Mouse (Mus musculus) CH12.LX (cell line): Measurements from ENCODE around the gene Lmna. TPM values are rescaled to one million over a fixed set of nuclear protein-coding genes. Genes with fewer than 3 reads are reported as not detected.

Experiments
- DNase-seq: peaks from one replicate; pipeline ENCODE4 v3.0.0-alpha.2; 2013; ENCODE audit errors: extremely low read depth
- H3K27ac ChIP-seq: 2 replicates; pipeline ENCODE4 v1.5.1; 2012; ENCODE audit warnings: low read depth, mild to moderate bottlenecking, control low read depth, moderate library complexity; ENCODE audit not compliant: insufficient read depth
- H3K27me3 ChIP-seq: replicated peaks from 2 replicates; pipeline ENCODE3; 2012; ENCODE audit warnings: inconsistent platforms
- H3K36me3 ChIP-seq, 2 experiments: replicated peaks in 1 of 2; 2 replicates each; pipeline versions ENCODE3 to v1.6.1; 2012; ENCODE audit warnings: inconsistent platforms in 1 of 2, low read length in 1 of 2, mild to moderate bottlenecking in 1 of 2, mixed read lengths in 1 of 2, moderate library complexity in 1 of 2; ENCODE audit not compliant: control insufficient read depth in 1 of 2, insufficient read depth in 1 of 2
- H3K4me1 ChIP-seq, 2 experiments: 2 replicates each; pipeline ENCODE4 v1.6.1; 2012; ENCODE audit warnings: inconsistent platforms in 1 of 2, moderate library complexity in 1 of 2; ENCODE audit not compliant: insufficient read depth in 2 of 2, control insufficient read depth in 1 of 2
- H3K4me2 ChIP-seq: 2 replicates; pipeline ENCODE4 v1.6.1; 2012; ENCODE audit warnings: low read depth, mild to moderate bottlenecking, control low read depth; ENCODE audit not compliant: poor library complexity, insufficient read depth, severe bottlenecking
- H3K4me3 ChIP-seq, 3 experiments: fragments of 150-350 bp in 1 of 3; sonication (generic) in 1 of 3; replicated peaks in 1 of 3; 2 replicates each; pipeline versions ENCODE3 to v1.5.1; 2011 to 2012; ENCODE audit warnings: low read depth in 2 of 3, low read length in 2 of 3, mild to moderate bottlenecking in 2 of 3, moderate library complexity in 2 of 3, control low read depth in 1 of 3, improper control_type of control experiment in 1 of 3, inconsistent platforms in 1 of 3, mixed read lengths in 1 of 3; ENCODE audit not compliant: poor library complexity in 1 of 3
- H3K79me2 ChIP-seq: replicated peaks from 2 replicates; pipeline ENCODE4 v1.6.1; 2012; ENCODE audit warnings: mild to moderate bottlenecking, moderate library complexity; ENCODE audit not compliant: control insufficient read depth, poor library complexity, insufficient read depth, severe bottlenecking; ENCODE audit errors: extremely low read depth
- H3K9ac ChIP-seq: 2 replicates; pipeline ENCODE4 v1.6.1; 2012; ENCODE audit warnings: low read depth, mild to moderate bottlenecking, control low read depth, moderate library complexity; ENCODE audit not compliant: insufficient read depth
- H3K9me3 ChIP-seq: replicated peaks from 2 replicates; pipeline ENCODE3; 2012; ENCODE audit warnings: low read length, inconsistent platforms, mixed read lengths
- CTCF ChIP-seq, 2 experiments: IDR thresholded peaks in 1 of 2; conservative IDR thresholded peaks in 1 of 2; 2 replicates each; pipeline ENCODE4 v1.5.1; 2011 to 2012; ENCODE audit warnings: low read depth in 2 of 2, low read length in 2 of 2, improper control_type of control experiment in 1 of 2, inconsistent platforms in 1 of 2, mild to moderate bottlenecking in 1 of 2, moderate library complexity in 1 of 2
- E2F4 ChIP-seq: IDR thresholded peaks from 2 replicates; pipeline ENCODE4 v1.6.1; 2011; ENCODE audit warnings: low read depth, low read length, improper control_type of control experiment; ENCODE audit not compliant: insufficient replicate concordance
- ELF1 ChIP-seq: IDR thresholded peaks from 2 replicates; pipeline ENCODE4 v1.6.1; 2014; ENCODE audit warnings: low read depth, mild to moderate bottlenecking, inconsistent platforms, low read length, improper control_type of control experiment
- EP300 ChIP-seq: IDR thresholded peaks from 2 replicates; pipeline ENCODE4 v1.6.1; 2011; ENCODE audit warnings: low read length, improper control_type of control experiment
- ETS1 ChIP-seq: conservative IDR thresholded peaks from 2 replicates; pipeline ENCODE4 v1.6.1; 2012; ENCODE audit warnings: low read depth, mild to moderate bottlenecking, inconsistent platforms, low read length, improper control_type of control experiment, moderate library complexity
- GABPA ChIP-seq: IDR thresholded peaks from 2 replicates; pipeline ENCODE4 v1.6.1; 2012; ENCODE audit warnings: low read depth, low read length, improper control_type of control experiment, inconsistent platforms; ENCODE audit not compliant: insufficient replicate concordance
- IRF4 ChIP-seq: IDR thresholded peaks from 2 replicates; pipeline ENCODE4 v1.6.1; 2014; ENCODE audit warnings: low read depth, mild to moderate bottlenecking, inconsistent platforms, low read length, improper control_type of control experiment
- JUN ChIP-seq: IDR thresholded peaks from 2 replicates; pipeline ENCODE4 v1.6.1; 2011; ENCODE audit warnings: low read depth, mild to moderate bottlenecking, low read length, improper control_type of control experiment, moderate library complexity; ENCODE audit not compliant: insufficient read depth
- JUND ChIP-seq: conservative IDR thresholded peaks from 2 replicates; pipeline ENCODE4 v1.6.1; 2011; ENCODE audit warnings: low read depth, low read length, improper control_type of control experiment
- MAZ ChIP-seq: IDR thresholded peaks from 2 replicates; pipeline ENCODE4 v1.6.1; 2012; ENCODE audit warnings: low read depth, mild to moderate bottlenecking, inconsistent platforms, low read length, improper control_type of control experiment, moderate library complexity
- MEF2A ChIP-seq: IDR thresholded peaks from 2 replicates; pipeline ENCODE4 v1.6.1; 2014; ENCODE audit warnings: low read depth, mild to moderate bottlenecking, inconsistent platforms, low read length, improper control_type of control experiment, borderline replicate concordance
- MYC ChIP-seq: IDR thresholded peaks from 2 replicates; pipeline ENCODE4 v1.6.1; 2011; ENCODE audit warnings: low read depth, mild to moderate bottlenecking, improper control_type of control experiment, low read length
- NELFE ChIP-seq: IDR thresholded peaks from 2 replicates; pipeline ENCODE4 v1.6.1; 2011; ENCODE audit warnings: low read depth, low read length, improper control_type of control experiment
- NRF1 ChIP-seq: IDR thresholded peaks from 2 replicates; pipeline ENCODE4 v1.6.1; 2014; ENCODE audit warnings: low read depth, mild to moderate bottlenecking, inconsistent platforms, low read length, improper control_type of control experiment, moderate library complexity
- RCOR1 ChIP-seq: conservative IDR thresholded peaks from 2 replicates; pipeline ENCODE4 v1.6.1; 2012; ENCODE audit warnings: low read depth, mild to moderate bottlenecking, inconsistent platforms, low read length, improper control_type of control experiment
- SIN3A ChIP-seq: IDR thresholded peaks from 2 replicates; pipeline ENCODE4 v1.6.1; 2012; ENCODE audit warnings: low read length, improper control_type of control experiment, inconsistent platforms
- SMC3 ChIP-seq: IDR thresholded peaks from 2 replicates; pipeline ENCODE4 v1.6.1; 2011; ENCODE audit warnings: low read depth, low read length, improper control_type of control experiment
- TCF12 ChIP-seq: IDR thresholded peaks from 2 replicates; pipeline ENCODE4 v1.6.1; 2014; ENCODE audit warnings: low read depth, mild to moderate bottlenecking, inconsistent platforms, low read length, improper control_type of control experiment
- USF1 ChIP-seq: IDR thresholded peaks from 2 replicates; pipeline ENCODE4 v1.6.1; 2014; ENCODE audit warnings: low read depth, mild to moderate bottlenecking, inconsistent platforms, low read length, improper control_type of control experiment
- USF2 ChIP-seq: conservative IDR thresholded peaks from 2 replicates; pipeline ENCODE4 v1.6.1; 2011; ENCODE audit warnings: low read depth, low read length, improper control_type of control experiment
- ZKSCAN1 ChIP-seq: IDR thresholded peaks from 2 replicates; pipeline ENCODE4 v1.6.1; 2012; ENCODE audit warnings: low read depth, inconsistent platforms, low read length, improper control_type of control experiment, borderline replicate concordance
- dilution Hi-C: fragments of 300-500 bp; cut with MboI; formaldehyde crosslinking; loops from 2 replicates; pipeline ENCODE4 v1.14.3; 2020; ENCODE audit warnings: low sequenced_read_pairs; ENCODE audit not compliant: extremely low pct_unique_long_range_greater_than_20kb, extremely low pct_ligation_motif_present
- in situ Hi-C: fragments of 300-500 bp; cut with MboI; formaldehyde crosslinking; loops from 3 replicates; pipeline ENCODE4 v1.14.3; 2019; ENCODE audit warnings: low sequenced_read_pairs, low pct_ligation_motif_present, low pct_unique_long_range_greater_than_20kb, mixed read lengths
- polyA plus RNA-seq: library from polyadenylated mRNA; unstranded; fragments of >175 nt; gene quantifications from 2 replicates; pipeline ENCODE4 v1.2.1, GENCODE M21; 2012; ENCODE audit warnings: low read depth; ENCODE audit not compliant: insufficient read length
- total RNA-seq, 2 experiments: library from RNA; depleted of rRNA; stranded (reverse); fragments of 300-350 nt in 1 of 2; fragments of >200 nt in 1 of 2; gene quantifications; 2 replicates each; pipeline ENCODE4 v1.2.3; 2012 to 2014

The Lmna gene
- total and polyA plus RNA-seq, 3 experiments: 16.1 to 67.7 (median 17.2) TPM

- in situ Hi-C loops: no loop called here
- peaks cover 5 to 20% of the 10 kb centered on the region in 2 experiments for H3K4me1 ChIP-seq
- H3K9ac ChIP-seq: no peak overlapping the region
- dilution Hi-C loops: no loop called here
- H3K36me3 ChIP-seq: no peaks in the 10 kb centered on the region
- no peak overlapping the region for H3K4me3 ChIP-seq
- TF ChIP-seq USF2 (no peak), TCF12 (no peak), E2F4 (no peak), JUND (no peak), EP300 (no peak), MYC (no peak), NRF1 (no peak), MAZ (no peak), NELFE (no peak), CTCF (conservative IDR thresholded peaks at IDR 0.05 in 1 of 2, IDR thresholded peaks at IDR 0.05 in 1 of 2; ENCODE audit: low read depth in 2 of 2, low read length in 2 of 2) (no peak), GABPA (no peak), IRF4 (no peak), USF1 (no peak), ZKSCAN1 (no peak), RCOR1 (no peak), SMC3 (no peak), ELF1 (no peak), JUN (no peak)
- H3K27me3 ChIP-seq: no peaks in the 10 kb centered on the region
- H3K27ac ChIP-seq: no peak overlapping the region
- no peaks in the 10 kb centered on the region for H3K9me3 ChIP-seq
- H3K79me2 ChIP-seq: no peaks in the 10 kb centered on the region
- no peak for DNase-seq
- no peak overlapping the region for H3K4me2 ChIP-seq
These were observed 62.0 kb downstream of the Lmna start for GRCm38 (mm10) chr3:88447676-88448183.

GRCm38 (mm10) chr3:88446471-88447123, 63.2 kb downstream of the Lmna start:
- dilution Hi-C loops (no loop called here), in situ Hi-C loops (no loop called here)
- no peaks in the 10 kb centered on the region for H3K36me3 ChIP-seq
- no peak for DNase-seq
- H3K4me1 ChIP-seq: peaks cover 5 to 22% of the 10 kb centered on the region in 2 experiments
- peak overlapping the region; percentile 58 for H3K4me2 ChIP-seq
- H3K9me3 ChIP-seq: no peaks in the 10 kb centered on the region
- no peak overlapping the region for H3K27ac ChIP-seq
- TF ChIP-seq JUN (no peak), ETS1 (no peak), CTCF (conservative IDR thresholded peaks at IDR 0.05 in 1 of 2, IDR thresholded peaks at IDR 0.05 in 1 of 2; ENCODE audit: low read depth in 2 of 2, low read length in 2 of 2) (no peak), JUND (peak; percentile 33), MEF2A (peak; percentile 57; the same call in 1 of the 2 replicates), USF1 (no peak), E2F4 (no peak), IRF4 (0 out of 2 replicates have a peak, but pooled peaks have one; percentile 14), SIN3A (peak; percentile 28; the same call in 1 of the 2 replicates)
- H3K27me3 ChIP-seq: no peaks in the 10 kb centered on the region
- H3K79me2 ChIP-seq: no peaks in the 10 kb centered on the region
- H3K9ac ChIP-seq: 0 out of 2 replicates have a peak overlapping the region, but pooled peaks have one; percentile 4
- H3K4me3 ChIP-seq: no peak overlapping the region
